Mouse (Mus musculus): ENCODE measurements around the gene Pgm5. TPM values are rescaled to one million over a fixed set of nuclear protein-coding genes. Genes with fewer than 3 reads are reported as not detected.
A peak's percentile ranks its signal among the peaks of the same experiment; 100 is the strongest.

The Pgm5 gene
- polyA plus RNA-seq, 1 experiment from 2014 or later: 3.3 TPM

DNA sequence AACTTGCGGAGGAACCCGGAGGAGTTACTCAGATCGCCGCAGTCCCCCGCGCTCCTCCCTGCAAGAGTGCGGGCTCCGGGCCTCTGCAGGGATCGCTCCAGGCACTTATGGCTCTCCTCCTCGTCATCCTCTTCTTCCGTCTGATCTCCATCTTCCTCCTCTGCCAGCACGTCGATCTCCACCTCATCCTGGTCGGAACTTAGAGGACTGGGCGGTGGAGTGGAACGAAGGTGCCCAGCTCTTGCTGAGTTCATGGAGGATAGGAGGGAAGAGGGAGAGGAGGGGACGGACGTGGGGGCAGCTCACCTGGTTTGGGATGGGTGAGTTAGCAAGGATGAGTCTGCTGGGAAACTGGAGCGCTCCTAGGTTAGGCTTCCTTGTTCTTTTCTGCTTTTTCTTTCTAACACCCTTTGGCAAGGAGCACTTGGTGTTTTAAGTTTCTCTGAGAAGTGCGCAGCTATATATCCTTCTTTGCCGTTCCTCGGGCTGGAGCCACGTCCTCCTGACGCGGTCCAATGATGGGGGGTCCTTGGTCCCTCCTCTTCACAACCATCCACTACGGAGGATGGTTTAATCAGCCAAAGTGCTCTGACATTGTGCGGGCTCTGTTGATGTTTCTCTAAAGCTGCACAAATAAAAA is 39.0 kb upstream of the Pgm5 start, which contains the start of gene Foxd4:
TSS of gene Foxd4 (minus strand) at position 617 of the 640 bp plus-strand sequence.
- H3K9me3 ChIP-seq (ENCODE audit: control insufficient read depth): no peaks in the 10 kb centered on the region
- no peak for ATAC-seq

GRCm38 (mm10) chr19:24899578-24900544 is 38.2 kb upstream of the Pgm5 start:
- Histone ChIP-seq H3K9me3 (ENCODE audit: control insufficient read depth) (no peaks in the 10 kb centered on the region), H3K27me3 (replicated peaks; ENCODE audit: control insufficient read depth, insufficient read depth, low read length) (peaks cover 78% of the 10 kb centered on the region), H3K27ac (ENCODE audit: low read depth, low read length) (no peak overlapping the region), H3K4me2 (replicated peaks; ENCODE audit: low read depth) (peak overlapping the region; percentile 54), H3K36me3 (ENCODE audit: control insufficient read depth, insufficient read depth) (no peaks in the 10 kb centered on the region), H3K9ac (ENCODE audit: low read depth, low read length) (0 out of 2 replicates have a peak overlapping the region, but pooled peaks have one; percentile 3), H3K4me1 (replicated peaks; ENCODE audit: control insufficient read depth, insufficient read depth, low read length) (no peaks in the 10 kb centered on the region), H3K4me3 (ENCODE audit: low read depth, low read length) (peak overlapping the region; percentile 37)
- no peak for TF ChIP-seq CTCF (IDR thresholded peaks at IDR 0.05; ENCODE audit: low read depth)
- ATAC-seq: no peak
- WGBS: under 1% methylated on average over 84 of the region's 84 CpGs

More for the DNA sequence above, 39.0 kb upstream of the Pgm5 start, which contains the start of gene Foxd4:
- Histone ChIP-seq H3K4me2 (replicated peaks; ENCODE audit: low read depth) (peak within 1 kb of the TSS; percentile 54), H3K36me3 (ENCODE audit: control insufficient read depth, insufficient read depth) (no peaks in the 10 kb centered on the region), H3K9ac (ENCODE audit: low read depth, low read length) (0 out of 2 replicates have a peak within 1 kb of the TSS, but pooled peaks have one; percentile 3), H3K27me3 (replicated peaks; ENCODE audit: control insufficient read depth, insufficient read depth, low read length) (peaks cover 70% of the 10 kb centered on the region), H3K4me3 (ENCODE audit: low read depth, low read length) (peak within 1 kb of the TSS; percentile 37), H3K4me1 (replicated peaks; ENCODE audit: control insufficient read depth, insufficient read depth, low read length) (no peaks in the 10 kb centered on the region), H3K27ac (ENCODE audit: low read depth, low read length) (no peak within 1 kb of the TSS)
- WGBS: under 1% methylated on average over 27 of the region's 27 CpGs
- no peak for TF ChIP-seq CTCF (IDR thresholded peaks at IDR 0.05; ENCODE audit: low read depth)

GRCm38 (mm10) chr19:24898737-24899577 is 37.3 kb upstream of the Pgm5 start:
- 4% methylated on average over 34 of the region's 34 CpGs for WGBS
- no peak for TF ChIP-seq CTCF (IDR thresholded peaks at IDR 0.05; ENCODE audit: low read depth)
- Histone ChIP-seq H3K9ac (ENCODE audit: low read depth, low read length) (no peak overlapping the region), H3K4me2 (replicated peaks; ENCODE audit: low read depth) (no peak overlapping the region), H3K4me3 (ENCODE audit: low read depth, low read length) (peak overlapping the region; percentile 37), H3K4me1 (replicated peaks; ENCODE audit: control insufficient read depth, insufficient read depth, low read length) (no peaks in the 10 kb centered on the region), H3K27ac (ENCODE audit: low read depth, low read length) (no peak overlapping the region), H3K36me3 (ENCODE audit: control insufficient read depth, insufficient read depth) (no peaks in the 10 kb centered on the region), H3K27me3 (replicated peaks; ENCODE audit: control insufficient read depth, insufficient read depth, low read length) (peaks cover 78% of the 10 kb centered on the region), H3K9me3 (ENCODE audit: control insufficient read depth) (no peaks in the 10 kb centered on the region)
- ATAC-seq: no peak

DNA sequence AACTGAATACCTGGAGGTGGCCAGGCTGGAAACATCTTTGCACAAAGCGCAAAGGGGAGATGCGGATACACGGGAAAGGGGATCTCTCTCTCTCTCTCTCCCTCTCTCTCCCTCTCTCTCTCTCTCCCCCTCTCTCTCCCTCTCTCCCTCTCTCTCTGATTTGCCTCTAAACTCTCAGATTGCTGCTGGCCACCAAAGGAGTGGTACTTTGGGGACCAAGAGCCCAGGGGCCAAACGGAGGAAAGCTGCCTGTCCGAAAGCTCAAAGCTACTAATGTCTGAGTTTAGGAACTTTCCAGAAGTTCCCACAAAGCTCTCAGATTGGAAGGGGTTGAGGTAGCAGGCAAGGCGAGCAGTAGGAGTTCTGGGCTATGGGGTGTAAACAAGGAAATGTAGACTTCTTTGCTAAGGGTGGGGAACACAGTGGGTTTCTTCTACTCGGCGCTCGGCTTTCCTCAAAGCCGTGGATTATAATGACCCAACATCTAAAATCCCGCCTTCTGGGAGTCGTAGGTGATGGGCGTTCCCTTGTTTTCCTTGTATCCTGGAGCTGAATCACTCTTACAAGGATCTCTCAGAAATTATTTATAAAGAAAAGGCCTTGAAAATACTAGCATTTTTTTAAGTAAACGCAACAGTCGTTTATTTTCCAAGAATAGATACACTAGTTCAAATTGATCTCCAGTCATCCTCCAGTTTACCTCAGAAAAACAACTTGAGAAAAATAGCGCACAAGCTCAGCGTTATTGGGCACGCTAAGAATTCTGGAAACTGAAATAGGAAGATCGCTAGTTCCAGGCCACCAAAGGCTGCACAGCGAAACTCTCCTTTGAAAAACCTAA is 36.5 kb upstream of the Pgm5 start:
- ATAC-seq: no peak
- no peak for TF ChIP-seq CTCF (IDR thresholded peaks at IDR 0.05; ENCODE audit: low read depth)
- Histone ChIP-seq H3K27ac (ENCODE audit: low read depth, low read length) (no peak overlapping the region), H3K4me3 (ENCODE audit: low read depth, low read length) (no peak overlapping the region), H3K36me3 (ENCODE audit: control insufficient read depth, insufficient read depth) (no peaks in the 10 kb centered on the region), H3K9ac (ENCODE audit: low read depth, low read length) (no peak overlapping the region), H3K27me3 (replicated peaks; ENCODE audit: control insufficient read depth, insufficient read depth, low read length) (peaks cover 75% of the 10 kb centered on the region), H3K4me1 (replicated peaks; ENCODE audit: control insufficient read depth, insufficient read depth, low read length) (no peaks in the 10 kb centered on the region), H3K4me2 (replicated peaks; ENCODE audit: low read depth) (no peak overlapping the region), H3K9me3 (ENCODE audit: control insufficient read depth) (no peaks in the 10 kb centered on the region)
- 2% methylated on average over 20 of the region's 20 CpGs for WGBS

All from intestine, postnatal 0 days (tissue).